Mouse (Mus musculus): Measurements from ENCODE around the gene Srl.

DNA sequence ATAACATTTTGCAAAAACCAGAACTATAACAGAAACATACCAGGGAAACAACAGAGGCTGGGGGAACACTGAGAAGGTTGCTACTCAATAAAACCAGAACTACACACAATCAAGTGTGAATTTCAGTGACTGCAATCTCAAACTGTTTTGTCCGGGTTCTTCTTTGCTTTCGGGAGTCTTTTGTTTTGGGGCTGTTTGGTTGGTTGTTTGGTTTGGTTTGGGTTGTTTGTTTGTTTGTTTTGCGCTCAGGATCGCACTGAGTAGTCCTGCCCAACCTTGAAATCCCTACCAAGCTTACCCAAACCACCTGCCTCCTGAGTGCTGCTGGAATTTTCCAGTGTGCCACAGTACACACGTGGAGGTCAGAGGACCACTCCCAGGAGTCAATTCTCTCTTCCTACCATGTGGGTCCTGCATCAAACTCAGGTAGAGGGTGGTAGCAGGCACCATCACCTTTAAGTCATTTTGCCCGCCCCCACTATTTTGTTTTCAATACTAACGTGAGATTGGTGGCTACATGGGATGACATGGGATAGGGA lies 689 bp upstream of the Srl start:
- no peak for TF ChIP-seq CTCF (IDR thresholded peaks at IDR 0.05; ENCODE audit: borderline replicate concordance, insufficient read depth, low read depth, low read length)
- TF ChIP-seq POLR2A (IDR thresholded peaks at IDR 0.05; ENCODE audit: borderline replicate concordance, insufficient read depth, low read length): no peak

Data from cerebellum, adult 2 months (tissue).